Mouse (Mus musculus) brain, embryonic 14.5 days (tissue): ENCODE data around the gene 1700016D06Rik. TPM values are rescaled to one million over a fixed set of nuclear protein-coding genes. Genes with fewer than 3 reads are reported as not detected.
A peak's percentile ranks its signal among the peaks of the same experiment; 100 is the strongest.

Experiments
- DNase-seq: peaks from one replicate; pipeline ENCODE4 v3.0.0-alpha.2; 2011; ENCODE audit warnings: low read depth
- CTCF ChIP-seq: fragments of 200-500 bp; IDR thresholded peaks from 2 replicates; pipeline ENCODE4 v1.5.1; 2012; ENCODE audit warnings: inconsistent platforms, mild to moderate bottlenecking, moderate library complexity, borderline replicate concordance; ENCODE audit not compliant: insufficient read depth, insufficient read length; ENCODE audit errors: extremely low read depth
- POLR2A ChIP-seq: fragments of 200-500 bp; IDR thresholded peaks from 2 replicates; pipeline ENCODE4 v1.6.1; 2012; ENCODE audit warnings: mild to moderate bottlenecking, inconsistent platforms, borderline replicate concordance; ENCODE audit not compliant: poor library complexity, insufficient read depth, insufficient read length, severe bottlenecking; ENCODE audit errors: extremely low read depth
- polyA plus RNA-seq: library from polyadenylated mRNA; depleted of rRNA; stranded (reverse); fragments of >200 nt; gene quantifications from 2 replicates; pipeline ENCODE4 v1.2.3, GENCODE M21; 2012

Gene 1700016D06Rik
- polyA plus RNA-seq, 1 experiment = not detected

DNA sequence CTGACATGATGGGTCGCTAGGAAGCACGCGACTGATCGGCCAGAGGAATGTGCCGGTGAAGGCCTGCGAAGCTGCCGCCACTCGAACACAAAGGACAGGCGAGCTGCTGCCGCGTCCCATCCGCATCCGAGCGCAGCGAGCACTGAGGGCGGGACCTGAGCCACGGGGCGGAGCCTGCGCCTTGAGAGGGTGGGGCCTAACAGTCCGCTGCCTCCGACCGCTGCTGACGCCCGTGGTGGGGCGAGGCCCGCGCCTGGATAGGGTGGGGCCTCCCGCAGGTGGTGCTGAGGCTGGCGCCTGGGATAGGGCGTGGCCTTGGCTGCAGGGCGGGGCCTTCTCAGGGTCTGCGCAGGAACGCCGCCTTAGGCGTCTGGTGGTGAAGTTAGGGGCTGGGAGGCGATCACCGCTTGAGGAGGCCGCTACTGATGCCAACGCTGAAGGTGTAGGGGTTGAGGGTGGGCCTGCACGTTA, 65.2 kb downstream of the 1700016D06Rik start, which contains the start of gene Ankrd10:
Gene Ankrd10 (minus strand): TSS at position 147 of the 471 bp plus-strand sequence.
- TF ChIP-seq CTCF (no peak), POLR2A (peak; percentile 97)
- DNase-seq = peak; percentile 98

- TF ChIP-seq CTCF = no peak
- peak; percentile 35; the same call in 1 of the 2 replicates for TF ChIP-seq POLR2A
- DNase-seq = peak; percentile 98
Observed at GRCm38 (mm10) chr8:11635012-11635577, 65.8 kb downstream of the 1700016D06Rik start.

GRCm38 (mm10) chr8:11634331-11635011, 66.4 kb downstream of the 1700016D06Rik start:
- TF ChIP-seq CTCF = no peak
- no peak for TF ChIP-seq POLR2A
- DNase-seq = no peak

GRCm38 (mm10) chr8:11633414-11633813, 67.4 kb downstream of the 1700016D06Rik start:
- peak; percentile 22 for DNase-seq
- TF ChIP-seq POLR2A (no peak), CTCF (no peak)

- TF ChIP-seq CTCF = no peak
- TF ChIP-seq POLR2A = no peak
- peak; percentile 69 for DNase-seq
Observed at GRCm38 (mm10) chr8:11632406-11632805, 68.5 kb downstream of the 1700016D06Rik start.

DNA sequence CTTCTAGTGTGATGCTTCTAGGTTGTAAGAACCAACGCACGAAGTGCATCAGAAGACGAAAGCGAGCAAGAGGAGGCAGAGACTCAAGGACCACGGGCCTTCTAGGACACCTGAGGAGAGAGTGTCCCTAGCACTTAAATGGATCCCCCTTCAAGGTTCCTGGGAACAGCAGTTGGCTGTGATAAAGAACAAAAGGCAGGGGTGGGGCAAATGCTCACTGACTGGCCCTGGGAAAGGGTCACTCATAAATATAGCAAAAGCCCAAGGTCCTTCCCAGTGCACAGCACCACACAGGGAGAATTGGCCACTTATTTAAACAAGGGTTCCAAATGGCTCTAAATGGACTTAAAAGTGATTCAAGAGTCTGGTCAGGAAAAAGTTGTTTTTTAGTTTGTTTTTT, 71.7 kb downstream of the 1700016D06Rik start:
- no peak for DNase-seq
- no peak for TF ChIP-seq POLR2A
- no peak for TF ChIP-seq CTCF

DNA sequence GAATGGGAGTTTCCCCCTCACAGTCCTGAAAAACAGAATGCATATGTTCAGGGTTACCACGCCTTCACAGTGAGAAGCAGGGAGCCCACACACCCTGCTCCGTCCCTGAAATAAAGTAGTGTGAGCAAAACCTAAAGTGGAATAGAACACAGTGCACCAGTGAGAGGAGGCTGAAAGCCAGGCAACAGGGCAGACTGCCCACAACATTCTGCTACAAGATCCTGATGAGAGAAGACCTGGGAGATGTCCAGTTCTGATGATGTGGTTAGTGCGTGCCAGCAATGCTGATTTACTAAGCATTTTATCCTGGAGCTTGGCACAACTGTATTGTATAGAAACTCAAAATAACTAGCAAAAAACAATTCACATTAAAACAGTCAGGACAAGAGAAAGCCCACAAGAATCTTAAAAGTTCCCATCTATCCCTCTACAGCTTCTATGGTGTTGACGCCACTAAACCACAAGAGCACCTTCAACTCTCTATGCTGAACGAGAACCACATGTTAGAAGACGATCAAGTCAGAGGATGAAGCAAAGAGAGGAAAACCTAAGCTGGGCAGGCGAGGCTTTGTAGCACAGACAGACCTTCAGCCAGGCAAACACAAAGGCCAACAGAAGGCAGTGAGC, 72.2 kb downstream of the 1700016D06Rik start:
- peak; percentile 25 for DNase-seq
- TF ChIP-seq CTCF (no peak), POLR2A (no peak)

- no peak for TF ChIP-seq CTCF
- TF ChIP-seq POLR2A = no peak
- DNase-seq = no peak
Observed at GRCm38 (mm10) chr8:11627717-11628116, 73.1 kb downstream of the 1700016D06Rik start.

GRCm38 (mm10) chr8:11625084-11625483, 75.8 kb downstream of the 1700016D06Rik start:
- TF ChIP-seq POLR2A (no peak), CTCF (no peak)

DNA sequence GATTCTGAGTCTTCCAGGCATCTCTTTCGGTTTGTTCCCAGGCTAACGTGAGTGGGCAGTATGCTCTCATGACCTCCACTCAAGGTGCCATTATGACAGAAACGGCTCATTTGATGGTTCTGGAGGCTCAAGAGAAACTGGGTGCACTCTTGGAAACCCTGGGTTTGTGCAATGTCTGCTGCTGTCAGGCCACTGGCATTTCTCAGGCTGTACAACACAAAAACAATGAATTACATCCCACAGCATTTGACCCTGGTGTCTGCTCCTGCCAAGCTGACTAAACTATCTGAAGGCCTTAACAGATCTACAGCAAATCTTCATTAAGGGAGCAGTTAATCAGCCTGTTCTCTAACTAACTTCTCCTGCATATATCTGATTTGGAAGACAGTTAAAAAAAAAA, 81.8 kb downstream of the 1700016D06Rik start:
- DNase-seq = no peak
- TF ChIP-seq POLR2A (no peak), CTCF (no peak)

More at GRCm38 (mm10) chr8:11625084-11625483, 75.8 kb downstream of the 1700016D06Rik start:
- no peak for DNase-seq

DNA sequence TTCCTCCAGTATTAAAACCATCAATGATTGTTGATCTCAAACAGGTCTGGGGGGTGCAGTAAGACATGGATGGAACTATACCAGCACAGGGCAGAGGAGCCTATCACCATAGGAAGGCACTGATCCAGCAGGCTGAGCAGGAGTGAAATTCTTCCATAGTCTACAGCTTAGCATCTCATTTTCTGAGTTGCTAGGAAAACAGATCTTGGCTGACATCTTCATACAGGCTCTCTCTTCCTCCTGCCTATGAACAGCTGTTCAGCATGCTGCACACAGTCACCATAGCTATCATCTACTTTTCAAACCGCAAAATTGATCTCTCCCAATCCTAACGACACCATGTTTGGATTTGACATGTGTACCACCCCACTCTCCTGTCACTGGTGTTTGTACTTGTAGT, 82.8 kb downstream of the 1700016D06Rik start:
- TF ChIP-seq POLR2A = no peak

More for the DNA sequence above, 82.8 kb downstream of the 1700016D06Rik start:
- DNase-seq = no peak
